Mouse (Mus musculus) embryonic fibroblast, embryonic 13.5 days (primary cell): Measurements from ENCODE around the gene 1810046K07Rik.

Experiments
- CTCF ChIP-seq: IDR thresholded peaks from 2 replicates; pipeline ENCODE4 v1.5.1; 2011; ENCODE audit warnings: mild to moderate bottlenecking, control low read depth, low read length, moderate library complexity, borderline replicate concordance; ENCODE audit not compliant: insufficient read depth
- POLR2A ChIP-seq: IDR thresholded peaks from 2 replicates; pipeline ENCODE4 v1.6.1; 2011; ENCODE audit warnings: low read depth, mild to moderate bottlenecking, control low read depth, low read length, moderate library complexity

DNA sequence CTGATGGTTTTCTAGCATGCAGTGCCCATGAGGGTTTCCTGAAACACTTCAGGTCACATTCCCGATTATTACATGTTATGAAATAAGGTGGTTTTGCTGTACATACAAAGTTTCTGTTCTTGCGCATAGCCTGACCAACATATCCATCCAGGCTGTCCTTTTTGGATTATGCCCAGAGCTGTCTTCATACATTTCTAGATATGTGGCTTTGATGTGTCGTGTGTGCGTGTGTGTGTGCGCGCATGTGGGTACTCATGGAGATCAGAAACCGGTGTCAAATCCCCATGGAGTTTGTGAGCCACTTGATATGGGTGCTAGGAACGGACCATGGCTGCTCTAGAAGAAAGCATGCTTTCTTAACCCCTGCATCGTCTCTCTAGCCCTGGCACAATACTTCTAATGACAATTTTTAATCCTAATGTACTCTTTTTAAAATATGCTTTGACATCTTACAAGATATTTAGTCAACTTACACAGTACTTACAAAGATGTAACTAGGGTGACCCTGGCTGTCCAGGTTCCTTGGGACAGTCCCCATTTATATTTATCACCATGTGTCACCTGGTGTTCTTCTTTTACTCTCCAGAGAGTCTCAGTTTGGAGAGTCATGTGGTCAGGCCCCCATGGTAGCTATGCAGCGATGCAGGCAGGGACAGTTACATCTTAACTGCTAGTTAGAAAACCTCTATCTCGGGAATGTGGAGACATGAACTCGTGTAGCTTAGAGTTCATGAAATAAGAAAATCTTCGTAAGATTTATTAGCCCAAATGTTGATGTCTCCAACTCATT lies 2.9 kb upstream of the 1810046K07Rik start:
- TF ChIP-seq CTCF = no peak
- no peak for TF ChIP-seq POLR2A
